Mouse (Mus musculus) brown adipose tissue, adult 24 weeks (tissue): Measurements from ENCODE around the gene Cdc40. TPM values are rescaled to one million over a fixed set of nuclear protein-coding genes. Genes with fewer than 3 reads are reported as not detected.

Experiments used
- H3K27ac ChIP-seq: fragments of 200-500 bp; replicated peaks from 2 replicates; pipeline ENCODE4 v1.5.1; 2012; ENCODE audit warnings: low read depth, mild to moderate bottlenecking, low read length
- H3K4me1 ChIP-seq: fragments of 200-500 bp; 2 replicates; pipeline ENCODE4 v1.6.1; 2012; ENCODE audit warnings: low read length, mixed read lengths; ENCODE audit not compliant: control insufficient read depth, insufficient read depth, insufficient read length
- H3K4me3 ChIP-seq: fragments of 200-500 bp; 2 replicates; pipeline ENCODE4 v1.5.1; 2012; ENCODE audit warnings: low read depth, mild to moderate bottlenecking, low read length, moderate library complexity; ENCODE audit not compliant: insufficient read depth
- polyA plus RNA-seq: library from polyadenylated mRNA; stranded (reverse); fragments of >200 nt; gene quantifications from 2 replicates; pipeline ENCODE4 v1.2.4, GENCODE M21; 2012; ENCODE audit not compliant: missing spikeins, insufficient read depth, insufficient read length

Cdc40 gene
- polyA plus RNA-seq, 1 experiment: 13.7 TPM

GRCm38 (mm10) chr10:40883644-40884278 lies 650 bp upstream of the Cdc40 start:
- Histone ChIP-seq H3K4me1 (peaks cover 8% of the 10 kb centered on the region), H3K4me3 (peak overlapping the region; percentile 96), H3K27ac (no peak overlapping the region)

GRCm38 (mm10) chr10:40882333-40882732 lies 778 bp downstream of the Cdc40 start:
- Histone ChIP-seq H3K27ac (peak overlapping the region; percentile 66; the same call in 1 of the 2 replicates), H3K4me1 (peaks cover 8% of the 10 kb centered on the region), H3K4me3 (peak overlapping the region; percentile 96)

GRCm38 (mm10) chr10:40881236-40881635 lies 1.9 kb downstream of the Cdc40 start:
- Histone ChIP-seq H3K27ac (no peak overlapping the region), H3K4me1 (peaks cover 8% of the 10 kb centered on the region), H3K4me3 (no peak overlapping the region; the same call in 1 of the 2 replicates)

GRCm38 (mm10) chr10:40879969-40880368 lies 3.1 kb downstream of the Cdc40 start:
- H3K4me3 ChIP-seq: no peak overlapping the region
- H3K27ac ChIP-seq: no peak overlapping the region
- peaks cover 8% of the 10 kb centered on the region for H3K4me1 ChIP-seq

GRCm38 (mm10) chr10:40878246-40878645 lies 4.9 kb downstream of the Cdc40 start:
- no peak overlapping the region for H3K4me3 ChIP-seq
- peaks cover 8% of the 10 kb centered on the region for H3K4me1 ChIP-seq

GRCm38 (mm10) chr10:40872052-40872451 lies 11.1 kb downstream of the Cdc40 start:
- H3K27ac ChIP-seq: no peak overlapping the region
- no peak overlapping the region for H3K4me3 ChIP-seq
- peaks cover 6% of the 10 kb centered on the region for H3K4me1 ChIP-seq

More at GRCm38 (mm10) chr10:40878246-40878645, 4.9 kb downstream of the Cdc40 start:
- no peak overlapping the region for H3K27ac ChIP-seq

GRCm38 (mm10) chr10:40871301-40871700 lies 11.8 kb downstream of the Cdc40 start:
- Histone ChIP-seq H3K27ac (no peak overlapping the region), H3K4me3 (no peak overlapping the region), H3K4me1 (peaks cover 6% of the 10 kb centered on the region)

GRCm38 (mm10) chr10:40868081-40868480 lies 15.0 kb downstream of the Cdc40 start:
- Histone ChIP-seq H3K4me3 (no peak overlapping the region), H3K27ac (no peak overlapping the region), H3K4me1 (peaks cover 6% of the 10 kb centered on the region)

- Histone ChIP-seq H3K4me3 (no peak overlapping the region), H3K4me1 (no peaks in the 10 kb centered on the region), H3K27ac (no peak overlapping the region)
Observed at GRCm38 (mm10) chr10:40857599-40857998, 25.5 kb downstream of the Cdc40 start.

GRCm38 (mm10) chr10:40856703-40857102 lies 26.4 kb downstream of the Cdc40 start:
- no peak overlapping the region for H3K27ac ChIP-seq
- no peak overlapping the region for H3K4me3 ChIP-seq
- H3K4me1 ChIP-seq: no peaks in the 10 kb centered on the region

- H3K27ac ChIP-seq: no peak overlapping the region
- H3K4me3 ChIP-seq: no peak overlapping the region
- H3K4me1 ChIP-seq: no peaks in the 10 kb centered on the region
Observed at GRCm38 (mm10) chr10:40855616-40856015, 27.5 kb downstream of the Cdc40 start.

- Histone ChIP-seq H3K4me1 (no peaks in the 10 kb centered on the region), H3K4me3 (no peak overlapping the region), H3K27ac (no peak overlapping the region)
Observed at GRCm38 (mm10) chr10:40851138-40851537, 32.0 kb downstream of the Cdc40 start.

- H3K4me3 ChIP-seq: no peak overlapping the region
- H3K27ac ChIP-seq: no peak overlapping the region
- no peaks in the 10 kb centered on the region for H3K4me1 ChIP-seq
Observed at GRCm38 (mm10) chr10:40850644-40851043, 32.5 kb downstream of the Cdc40 start.

- Histone ChIP-seq H3K4me1 (no peaks in the 10 kb centered on the region), H3K4me3 (no peak overlapping the region), H3K27ac (no peak overlapping the region)
Observed at GRCm38 (mm10) chr10:40847176-40847874, 35.8 kb downstream of the Cdc40 start.

- no peak overlapping the region for H3K27ac ChIP-seq
- H3K4me1 ChIP-seq: no peaks in the 10 kb centered on the region
- no peak overlapping the region for H3K4me3 ChIP-seq
Observed at GRCm38 (mm10) chr10:40845626-40846025, 37.5 kb downstream of the Cdc40 start.

GRCm38 (mm10) chr10:40844546-40844945 lies 38.6 kb downstream of the Cdc40 start:
- H3K27ac ChIP-seq: no peak overlapping the region
- H3K4me1 ChIP-seq: no peaks in the 10 kb centered on the region
- no peak overlapping the region for H3K4me3 ChIP-seq
